Mouse (Mus musculus) limb, embryonic 14.5 days (tissue): Measurements from ENCODE around the gene Gm21987. TPM values are rescaled to one million over a fixed set of nuclear protein-coding genes. Genes with fewer than 3 reads are reported as not detected.
A peak's percentile ranks its signal among the peaks of the same experiment; 100 is the strongest.

ENCODE experiments used
- ATAC-seq: fragments of 200-750 bp; cut with Nextera tagmentation; 2 replicates; pipeline ENCODE4 v1.8.0; 2017; ENCODE audit warnings: low read depth, moderate number of reproducible peaks, moderate TSS enrichment; ENCODE audit not compliant: low FRiP score
- DNase-seq: peaks from one replicate; pipeline ENCODE4 v3.0.0-alpha.2; 2015; ENCODE audit warnings: low spot score
- H3K27ac ChIP-seq: fragments of 300-500 bp; sonication (generic); replicated peaks from 2 replicates; pipeline ENCODE4 v1.5.1; 2014; ENCODE audit warnings: low read depth, mild to moderate bottlenecking, low read length, moderate library complexity, mixed read lengths
- H3K27me3 ChIP-seq: fragments of 300-500 bp; sonication (generic); 2 replicates; pipeline ENCODE4 v1.6.1; 2014; ENCODE audit warnings: low read length, mixed read lengths; ENCODE audit not compliant: control insufficient read depth, insufficient read depth
- H3K36me3 ChIP-seq: fragments of 300-500 bp; sonication (generic); 2 replicates; pipeline ENCODE4 v1.6.1; 2014; ENCODE audit warnings: mild to moderate bottlenecking, low read length, moderate library complexity, mixed read lengths; ENCODE audit not compliant: control insufficient read depth, insufficient read depth
- H3K4me1 ChIP-seq: fragments of 300-500 bp; sonication (generic); 2 replicates; pipeline ENCODE4 v1.6.1; 2014; ENCODE audit warnings: antibody characterized with exemption, low read length, mixed read lengths; ENCODE audit not compliant: control insufficient read depth, insufficient read depth
- H3K4me2 ChIP-seq: fragments of 300-500 bp; sonication (generic); replicated peaks from 2 replicates; pipeline ENCODE4 v1.6.1; 2014; ENCODE audit warnings: low read depth, mild to moderate bottlenecking, low read length, moderate library complexity; ENCODE audit not compliant: severe bottlenecking
- H3K4me3 ChIP-seq: fragments of 300-500 bp; sonication (generic); replicated peaks from 2 replicates; pipeline ENCODE4 v1.5.1; 2014; ENCODE audit warnings: low read length
- H3K9ac ChIP-seq: fragments of 300-500 bp; sonication (generic); 2 replicates; pipeline ENCODE4 v1.6.1; 2014; ENCODE audit warnings: mild to moderate bottlenecking, low read depth, low read length, moderate library complexity; ENCODE audit not compliant: severe bottlenecking
- H3K9me3 ChIP-seq: fragments of 300-500 bp; sonication (generic); 2 replicates; pipeline ENCODE4 v1.6.1; 2016; ENCODE audit warnings: low read length; ENCODE audit not compliant: control insufficient read depth
- POLR2A ChIP-seq: fragments of 200-500 bp; IDR thresholded peaks from 2 replicates; pipeline ENCODE4 v1.8.0; 2012; ENCODE audit warnings: inconsistent platforms, mild to moderate bottlenecking, moderate library complexity, borderline replicate concordance; ENCODE audit not compliant: insufficient read depth, insufficient read length; ENCODE audit errors: extremely low read depth
- WGBS: fragments of 180-500 bp; shearing (Covaris S2); extraction: QIAGEN DNeasy Blood & Tissue Kit; methylation state at CpG from one replicate; pipeline ENCODE4 v1.1.7; 2014; 5-methylcytosine and 5-hydroxymethylcytosine counted together
- polyA plus RNA-seq, 2 experiments: library from polyadenylated mRNA; depleted of rRNA in 1 of 2; stranded (reverse) in 1 of 2; unstranded in 1 of 2; fragments of >200 nt; fragmentation: Nextera tagmentation in 1 of 2; extraction: Ambion mirVana in 1 of 2; gene quantifications; 2 replicates each; pipeline versions ENCODE4 v1.2.1 to v1.2.3; 2012 to 2014

Gene Gm21987
- polyA plus RNA-seq, 2 experiments: not detected

DNA sequence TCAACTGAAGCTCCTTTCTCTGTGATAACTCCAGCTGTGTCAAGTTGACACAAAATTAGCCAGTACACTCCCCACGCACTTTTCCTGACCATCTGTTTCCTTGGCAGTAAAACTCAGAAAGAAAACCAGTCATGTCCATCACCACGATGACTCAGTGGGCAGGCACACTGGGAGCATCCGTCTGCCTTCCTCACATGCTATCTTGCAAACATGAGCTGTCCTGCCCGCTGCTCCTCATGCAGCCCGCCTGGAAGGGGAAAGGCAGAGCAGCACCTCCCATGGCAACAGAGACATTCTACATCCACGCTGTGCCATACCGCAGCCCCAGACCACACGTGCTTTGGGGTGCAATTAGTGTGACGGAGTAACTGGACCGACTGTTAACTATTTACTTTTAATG is 21.5 kb downstream of the Gm21987 start:
- ATAC-seq: no peak
- TF ChIP-seq POLR2A: no peak
- Histone ChIP-seq H3K27me3 (no peaks in the 10 kb centered on the region), H3K9me3 (no peaks in the 10 kb centered on the region), H3K4me2 (no peak overlapping the region), H3K4me1 (peaks cover 5% of the 10 kb centered on the region; the same call in 1 of the 2 replicates), H3K36me3 (no peaks in the 10 kb centered on the region), H3K27ac (no peak overlapping the region), H3K4me3 (no peak overlapping the region), H3K9ac (no peak overlapping the region)
- no peak for DNase-seq
- WGBS: 23% methylated on average over 10 of the region's 10 CpGs

DNA sequence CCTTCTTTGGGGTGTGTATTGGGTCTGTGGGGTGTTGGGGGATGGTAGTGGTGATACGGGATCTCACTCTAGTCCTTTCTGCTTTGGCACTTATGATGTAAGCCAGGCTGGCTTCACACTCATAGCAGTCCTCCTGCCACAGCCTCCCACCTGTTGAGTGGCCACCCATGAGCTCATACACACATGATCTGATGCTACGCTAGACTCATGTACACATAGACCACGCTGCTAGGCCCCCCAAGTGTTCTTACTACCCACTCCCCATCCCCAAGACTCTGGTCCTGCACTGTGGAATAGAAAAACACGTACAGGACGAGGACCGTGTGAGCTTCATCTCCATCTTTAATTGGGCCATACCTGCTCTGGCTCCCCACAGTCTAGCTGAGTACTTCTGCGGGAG is 22.2 kb downstream of the Gm21987 start:
- Histone ChIP-seq H3K9me3 (no peaks in the 10 kb centered on the region), H3K27ac (no peak overlapping the region), H3K9ac (no peak overlapping the region), H3K4me2 (no peak overlapping the region), H3K36me3 (no peaks in the 10 kb centered on the region), H3K4me3 (no peak overlapping the region), H3K4me1 (peaks cover 5% of the 10 kb centered on the region; the same call in 1 of the 2 replicates), H3K27me3 (no peaks in the 10 kb centered on the region)
- ATAC-seq (no peak), DNase-seq (no peak)
- 67% methylated on average over 7 of the region's 7 CpGs for WGBS
- TF ChIP-seq POLR2A: no peak

DNA sequence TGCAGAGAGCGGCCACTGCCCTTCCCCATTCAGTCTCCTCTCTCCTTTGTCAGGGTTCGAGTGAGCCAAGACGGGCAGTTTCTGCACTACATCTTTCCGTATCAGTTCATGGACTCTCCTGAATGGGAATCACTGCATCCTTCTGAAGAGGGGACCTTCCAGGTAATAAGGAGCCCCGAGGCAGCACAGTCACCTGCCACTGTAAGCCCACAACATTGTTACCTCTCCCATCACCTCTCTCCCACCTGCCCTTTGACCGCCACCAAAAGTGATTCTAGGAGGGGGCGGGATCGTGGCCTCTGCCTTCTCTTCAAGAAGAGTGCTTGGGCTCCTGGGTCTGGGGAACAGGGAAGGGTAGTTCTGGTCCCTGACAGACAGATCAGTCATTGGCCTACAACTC is 22.6 kb downstream of the Gm21987 start:
- peaks cover 5% of the 10 kb centered on the region; the same call in 1 of the 2 replicates for H3K4me1 ChIP-seq
- ATAC-seq (no peak), DNase-seq (no peak)
- H3K27me3 ChIP-seq: no peaks in the 10 kb centered on the region
- H3K4me3 ChIP-seq: no peak overlapping the region
- H3K9ac ChIP-seq: no peak overlapping the region
- WGBS: 88% methylated on average over 8 of the region's 8 CpGs
- no peak for TF ChIP-seq POLR2A
- H3K4me2 ChIP-seq: no peak overlapping the region
- H3K27ac ChIP-seq: no peak overlapping the region
- no peaks in the 10 kb centered on the region for H3K9me3 ChIP-seq
- no peaks in the 10 kb centered on the region for H3K36me3 ChIP-seq

DNA sequence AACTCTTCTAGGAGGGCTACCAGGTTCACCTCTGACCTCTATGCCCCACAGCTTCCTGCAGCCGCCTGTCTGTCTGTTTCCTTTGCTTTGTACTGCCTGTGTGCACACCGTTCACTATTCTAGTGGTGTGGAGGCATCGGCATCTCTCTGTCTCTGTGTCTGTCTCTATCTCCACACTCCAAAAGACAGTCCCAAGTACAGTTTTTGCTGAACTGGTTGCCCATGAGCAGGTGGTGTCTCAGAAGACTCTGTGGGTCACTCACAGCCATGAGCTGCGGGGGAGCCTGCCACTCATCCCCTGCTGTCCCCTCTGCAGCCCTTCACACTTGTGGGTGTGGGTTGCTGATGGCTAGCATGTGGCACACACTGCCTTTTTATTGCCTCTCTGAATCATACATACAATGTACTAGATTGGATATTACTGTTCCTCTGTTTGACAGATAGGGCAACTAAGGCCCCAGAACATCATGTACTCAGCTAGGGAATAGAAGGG is 23.2 kb downstream of the Gm21987 start:
- H3K4me1 ChIP-seq: peaks cover 5% of the 10 kb centered on the region; the same call in 1 of the 2 replicates
- H3K27ac ChIP-seq: no peak overlapping the region
- no peaks in the 10 kb centered on the region for H3K9me3 ChIP-seq
- no peaks in the 10 kb centered on the region for H3K36me3 ChIP-seq
- 81% methylated on average over 4 of the region's 4 CpGs for WGBS
- no peak overlapping the region for H3K9ac ChIP-seq
- DNase-seq (no peak), ATAC-seq (no peak)
- no peak overlapping the region for H3K4me2 ChIP-seq
- no peaks in the 10 kb centered on the region for H3K27me3 ChIP-seq
- TF ChIP-seq POLR2A: no peak
- H3K4me3 ChIP-seq: no peak overlapping the region

DNA sequence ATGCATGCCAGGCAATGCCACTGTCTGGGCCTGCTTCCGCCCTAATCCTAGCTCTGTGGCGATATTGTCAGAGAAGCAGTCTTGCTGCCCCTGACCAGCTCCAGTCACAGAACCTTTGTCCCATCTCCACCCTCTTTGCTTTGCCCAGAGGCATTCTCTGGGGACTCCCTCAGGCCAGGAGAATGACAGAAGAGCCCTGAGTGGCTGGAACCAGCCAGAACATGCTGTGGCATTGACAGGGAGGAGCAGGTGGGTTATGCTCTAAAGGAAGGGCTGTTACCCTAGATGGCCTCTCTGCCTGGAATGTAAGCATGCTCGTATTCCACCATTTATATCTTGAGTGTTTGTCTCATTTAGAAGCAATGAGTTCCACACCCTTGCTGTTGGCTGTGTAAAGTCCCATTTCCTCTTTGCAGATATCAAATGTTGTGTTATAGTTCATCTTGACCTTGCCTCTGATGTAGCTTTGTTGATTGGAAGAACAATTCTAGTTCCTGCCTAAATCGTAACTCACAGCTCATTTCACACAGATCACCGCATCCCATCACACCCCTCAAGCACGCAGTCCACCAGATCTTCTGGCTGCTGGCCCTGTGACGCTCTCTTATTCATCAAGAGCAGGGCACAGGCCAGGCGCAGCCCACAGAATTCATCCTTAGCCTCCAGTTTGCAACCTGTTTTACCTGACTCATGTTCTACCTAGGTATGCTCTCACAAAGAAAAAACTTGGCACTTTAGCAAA is 24.0 kb downstream of the Gm21987 start:
- no peaks in the 10 kb centered on the region for H3K27me3 ChIP-seq
- no peaks in the 10 kb centered on the region for H3K36me3 ChIP-seq
- peaks cover 5% of the 10 kb centered on the region; the same call in 1 of the 2 replicates for H3K4me1 ChIP-seq
- ATAC-seq (peak; percentile 87), DNase-seq (peak; percentile 31)
- no peak overlapping the region for H3K27ac ChIP-seq
- 76% methylated on average over 8 of the region's 8 CpGs for WGBS
- no peaks in the 10 kb centered on the region for H3K9me3 ChIP-seq
- H3K4me2 ChIP-seq: no peak overlapping the region
- no peak for TF ChIP-seq POLR2A
- H3K9ac ChIP-seq: no peak overlapping the region
- H3K4me3 ChIP-seq: no peak overlapping the region
